Mouse (Mus musculus) natural killer cell, adult 2 months (primary cell): ENCODE results near the gene Gm10842.
"Not testable (repeated sequence)": the region's sequence is repeated elsewhere in the genome, so short reads cannot be mapped to it uniquely, and the experiment has no call there.

Experiments used
- DNase-seq, 2 experiments: peaks; one replicate each; pipeline ENCODE4 v3.0.0; 2022; ENCODE audit warnings: low spot score in 2 of 2

Gene Gm10842

DNA sequence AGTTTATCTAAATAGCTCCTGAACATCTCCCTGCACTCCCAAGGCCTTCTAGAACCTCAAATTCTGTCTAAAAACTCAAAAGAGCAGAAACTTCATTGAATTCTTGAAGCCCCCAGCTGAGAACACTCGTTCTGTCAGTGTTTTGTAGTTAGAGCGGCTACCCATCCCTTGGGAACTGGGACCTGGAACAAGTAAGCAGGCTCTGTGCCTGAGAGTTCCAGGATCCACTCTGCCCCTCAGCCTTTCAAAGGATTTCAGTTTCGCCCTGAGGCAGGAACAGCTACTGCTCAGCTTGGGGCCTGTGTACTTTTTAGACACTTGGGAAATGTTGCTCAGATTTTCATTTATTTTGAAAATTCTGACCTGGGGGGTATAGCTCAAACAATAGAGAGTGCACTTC is at the start of gene Gm10842:
Gene Gm10842, plus strand, starts transcription at position 301 of the 400 bp plus-strand sequence.
- no peak for DNase-seq

- not testable (repeated sequence) for DNase-seq
Measured at GRCm38 (mm10) chr11:105112448-105112847, 34.2 kb upstream of the Gm10842 start.

DNA sequence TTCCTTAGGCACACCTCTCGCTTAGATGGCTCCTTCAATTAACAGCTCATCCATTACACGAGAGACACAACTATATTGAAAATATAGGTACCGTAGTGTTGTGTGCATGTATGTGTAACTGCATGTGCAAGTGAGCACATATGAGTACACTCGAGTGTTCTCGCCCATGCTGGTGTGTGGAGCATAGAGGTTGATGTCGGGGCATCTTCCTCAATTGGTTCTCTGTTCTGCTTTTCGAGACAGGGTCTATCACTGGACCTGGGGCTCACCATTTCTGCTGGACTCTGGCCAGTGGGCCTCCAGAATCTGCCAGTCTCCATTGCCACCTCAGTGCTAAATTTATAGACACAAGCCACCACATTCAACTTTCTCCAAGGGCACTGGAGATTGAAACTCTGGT is 28.9 kb upstream of the Gm10842 start:
- DNase-seq = no peak

- DNase-seq = no peak
Measured at GRCm38 (mm10) chr11:105120551-105121061, 26.1 kb upstream of the Gm10842 start.

GRCm38 (mm10) chr11:105121792-105122191 is 24.9 kb upstream of the Gm10842 start:
- DNase-seq = not testable (repeated sequence)

GRCm38 (mm10) chr11:105123986-105124385 is 22.7 kb upstream of the Gm10842 start:
- peak; percentile 26 to 43 for DNase-seq

DNA sequence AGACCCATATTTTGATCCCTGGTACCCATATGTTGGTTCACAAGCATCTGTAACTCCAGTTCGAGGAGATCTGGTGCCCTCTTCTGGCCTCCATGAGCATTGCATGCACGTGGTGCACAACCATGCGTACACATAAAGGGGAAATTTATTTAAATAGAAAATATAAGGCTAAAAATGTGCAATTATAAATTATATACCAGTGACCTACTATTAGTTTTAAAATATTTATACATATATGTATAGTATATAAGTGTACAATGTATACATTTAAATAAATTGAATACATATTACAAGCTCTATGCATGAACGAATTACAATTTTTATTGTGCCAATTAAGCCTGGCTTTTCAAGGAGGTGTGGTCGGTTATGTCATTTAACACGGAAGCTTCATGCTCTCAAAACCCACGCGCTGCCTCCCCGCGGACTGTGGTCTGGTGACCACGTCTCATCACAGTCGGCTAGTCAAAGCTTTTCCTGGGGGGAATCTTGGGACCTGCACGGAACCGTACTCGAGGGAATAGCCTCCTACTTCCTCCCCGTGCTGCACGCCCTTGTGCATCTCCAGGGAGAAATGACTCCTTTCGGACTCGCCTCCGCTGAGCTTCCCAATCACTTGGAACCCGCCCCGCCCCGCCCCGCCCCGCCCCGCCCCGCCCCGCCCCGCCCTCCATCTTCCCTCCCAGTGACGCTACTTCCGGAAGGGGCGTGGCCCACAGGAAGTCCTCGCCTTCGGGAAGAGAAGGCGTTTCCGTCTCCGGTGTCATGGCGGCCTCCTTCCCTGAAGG is 20.8 kb upstream of the Gm10842 start, which contains the start of gene Mettl2:
Gene Mettl2, plus strand, starts transcription at position 691 of the 785 bp plus-strand sequence.
- DNase-seq = peak; percentile 71 to 75

DNA sequence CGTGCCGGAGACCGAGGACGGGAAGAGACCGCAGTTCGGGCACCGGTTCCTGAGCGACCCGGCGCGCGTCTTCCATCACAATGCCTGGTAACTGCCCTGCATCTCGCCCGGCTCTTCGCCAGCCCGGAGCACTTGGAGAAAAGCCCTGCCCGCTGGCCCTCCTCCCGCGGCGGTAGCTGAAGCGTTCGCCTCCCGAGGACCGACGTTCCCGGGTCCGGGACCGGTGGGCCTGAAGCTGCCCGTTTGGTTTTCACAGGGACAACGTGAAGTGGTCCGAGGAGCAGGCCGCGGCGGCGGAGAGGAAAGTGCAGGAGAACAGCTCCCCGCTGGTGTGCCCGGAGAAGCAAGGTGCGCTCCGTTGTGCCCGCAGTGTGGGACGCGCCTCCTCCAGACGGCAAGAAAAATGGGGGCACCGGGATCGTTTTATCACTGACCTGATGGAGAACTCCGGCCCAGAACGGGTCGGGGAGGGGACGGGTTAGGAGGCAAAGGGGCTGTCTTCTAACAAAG is 20.1 kb upstream of the Gm10842 start:
- no peak for DNase-seq

- no peak for DNase-seq
Measured at GRCm38 (mm10) chr11:105135692-105136091, 11.0 kb upstream of the Gm10842 start.

- not testable (repeated sequence) for DNase-seq
Measured at GRCm38 (mm10) chr11:105137255-105137654, 9.4 kb upstream of the Gm10842 start.

- DNase-seq = not testable (repeated sequence)
Measured at GRCm38 (mm10) chr11:105140512-105140911, 6.2 kb upstream of the Gm10842 start.

DNA sequence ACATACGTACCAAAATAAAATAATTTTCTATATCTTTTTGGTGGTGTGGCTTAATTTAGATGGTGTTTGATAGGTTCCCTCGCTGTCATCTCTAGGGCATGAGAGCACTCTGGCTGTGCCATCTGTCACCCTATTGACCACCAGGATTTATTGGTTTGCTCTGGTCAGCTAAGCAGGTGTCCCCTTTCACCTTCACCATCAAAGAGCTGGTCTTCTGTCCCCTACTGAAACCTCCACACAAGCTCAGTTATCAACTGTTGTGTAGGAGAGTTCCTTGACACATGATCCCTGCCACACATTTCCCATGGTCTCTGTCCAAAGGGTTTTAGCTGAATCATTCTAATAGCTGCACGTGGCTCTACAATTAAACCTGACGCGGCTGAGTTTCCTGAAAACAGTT is 5.6 kb upstream of the Gm10842 start:
- DNase-seq = no peak

GRCm38 (mm10) chr11:105143564-105143963 is 3.1 kb upstream of the Gm10842 start:
- no peak for DNase-seq

DNA sequence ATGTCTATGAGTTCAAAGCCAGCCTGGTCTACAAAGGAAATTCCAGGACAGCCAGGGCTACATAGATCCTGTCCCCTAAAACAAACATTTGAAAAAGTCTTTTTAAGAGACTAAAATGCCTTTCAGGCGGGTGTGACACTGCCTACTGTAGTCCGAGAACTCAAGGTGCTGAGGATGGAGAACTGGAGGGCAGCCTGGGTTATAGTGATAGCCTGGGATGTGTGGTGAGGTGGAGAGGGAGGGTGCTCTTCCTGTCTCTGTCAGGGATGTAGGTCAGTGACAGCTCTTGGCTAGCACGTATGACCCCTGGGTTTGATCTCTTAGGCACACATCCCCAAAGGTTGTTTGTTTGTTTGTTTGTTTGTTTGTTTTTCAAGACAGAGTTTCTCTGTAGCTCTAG is 2.6 kb upstream of the Gm10842 start:
- DNase-seq = no peak

DNA sequence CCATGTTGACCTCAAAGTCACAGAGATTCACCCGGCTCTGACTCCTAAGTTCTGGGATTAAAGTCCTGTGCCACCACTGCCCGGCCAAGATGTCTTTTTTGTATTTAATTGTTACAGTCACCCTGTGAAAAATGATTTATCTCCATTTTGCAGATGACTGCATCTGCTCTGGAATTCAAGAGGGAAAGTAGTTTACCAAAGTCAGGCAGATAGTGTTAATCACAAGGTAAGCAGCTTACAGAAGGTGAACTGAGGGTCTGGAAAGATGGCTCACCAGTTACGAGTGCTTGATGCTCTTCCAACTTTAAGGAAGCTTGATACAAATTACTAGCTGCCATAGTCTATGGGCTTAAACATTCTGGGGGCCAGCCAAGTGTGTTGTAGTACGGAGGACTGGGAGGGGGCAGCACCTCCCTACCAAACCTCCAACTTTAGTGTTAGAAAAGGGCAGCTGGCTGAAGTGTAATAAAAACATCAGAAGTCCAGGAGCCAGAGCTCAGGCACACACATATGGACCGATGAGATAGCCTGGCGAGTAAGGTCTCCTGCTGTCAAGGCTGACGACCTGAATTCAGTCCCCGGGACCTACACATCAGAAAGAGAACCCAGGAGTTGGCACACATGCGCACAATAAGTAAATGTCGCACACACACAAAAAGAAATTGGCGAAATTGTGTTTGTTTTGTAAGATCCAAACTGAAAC is 2.0 kb upstream of the Gm10842 start:
- DNase-seq = no peak

DNA sequence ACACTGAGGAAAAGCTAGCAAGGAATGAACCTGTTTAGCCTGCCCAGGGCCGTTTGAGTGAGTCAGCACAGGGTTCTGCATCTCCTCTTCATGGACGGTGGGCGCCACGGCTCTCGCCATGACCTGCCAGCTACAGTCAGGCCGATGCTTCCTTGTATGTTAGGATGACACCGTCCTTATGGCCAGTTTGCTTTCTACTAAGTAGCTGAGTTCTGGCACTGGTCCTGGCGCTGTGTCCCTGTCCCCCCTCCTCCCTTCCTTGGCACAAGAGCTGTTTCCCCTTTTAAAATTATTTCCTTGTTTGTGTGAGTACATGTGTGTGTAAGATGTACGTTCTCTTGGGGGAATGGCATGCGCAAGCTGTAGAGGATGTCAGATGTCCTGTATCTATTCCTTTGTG is 1.5 kb upstream of the Gm10842 start:
- DNase-seq = no peak

- no peak for DNase-seq
Measured at GRCm38 (mm10) chr11:105149353-105149752, 2.7 kb downstream of the Gm10842 start.

DNA sequence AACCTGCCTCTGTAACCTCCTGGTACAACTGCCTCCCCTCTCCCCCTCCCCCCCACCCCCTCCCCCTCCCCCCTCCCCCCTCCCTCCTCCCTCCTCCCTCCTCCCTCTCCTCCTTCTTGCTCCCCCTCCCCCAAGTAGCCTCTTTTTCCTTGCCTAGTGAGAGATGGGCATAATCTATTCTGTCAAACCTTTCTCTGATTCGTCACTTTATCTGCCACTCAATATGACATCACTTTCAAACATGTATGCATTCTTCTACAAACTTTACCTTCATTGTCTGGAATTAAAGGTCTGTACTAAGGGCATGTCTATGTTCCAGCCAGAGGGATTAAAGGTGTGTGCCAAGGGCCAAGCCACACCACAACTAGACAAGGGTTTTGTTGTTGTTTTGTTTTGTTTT is 3.1 kb downstream of the Gm10842 start:
- no peak for DNase-seq

GRCm38 (mm10) chr11:105150691-105151090 is 4.0 kb downstream of the Gm10842 start:
- no peak for DNase-seq

- DNase-seq = no peak
Measured at GRCm38 (mm10) chr11:105151226-105152016, 4.7 kb downstream of the Gm10842 start.

DNA sequence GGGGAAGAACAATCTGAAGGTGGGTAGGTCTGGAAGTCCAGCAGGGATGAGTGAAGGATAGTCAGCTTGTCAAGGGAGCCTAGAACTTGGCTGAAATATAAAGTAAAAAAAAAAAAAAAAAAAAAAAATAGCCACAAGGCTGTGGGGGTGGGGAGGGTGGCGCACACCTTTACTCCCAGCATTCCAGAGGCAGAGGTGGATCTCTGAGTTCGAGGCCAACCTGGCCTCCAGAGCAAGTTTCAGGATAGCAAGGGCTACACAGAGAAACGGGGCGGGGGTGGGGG is 5.3 kb downstream of the Gm10842 start:
- DNase-seq = no peak

DNA sequence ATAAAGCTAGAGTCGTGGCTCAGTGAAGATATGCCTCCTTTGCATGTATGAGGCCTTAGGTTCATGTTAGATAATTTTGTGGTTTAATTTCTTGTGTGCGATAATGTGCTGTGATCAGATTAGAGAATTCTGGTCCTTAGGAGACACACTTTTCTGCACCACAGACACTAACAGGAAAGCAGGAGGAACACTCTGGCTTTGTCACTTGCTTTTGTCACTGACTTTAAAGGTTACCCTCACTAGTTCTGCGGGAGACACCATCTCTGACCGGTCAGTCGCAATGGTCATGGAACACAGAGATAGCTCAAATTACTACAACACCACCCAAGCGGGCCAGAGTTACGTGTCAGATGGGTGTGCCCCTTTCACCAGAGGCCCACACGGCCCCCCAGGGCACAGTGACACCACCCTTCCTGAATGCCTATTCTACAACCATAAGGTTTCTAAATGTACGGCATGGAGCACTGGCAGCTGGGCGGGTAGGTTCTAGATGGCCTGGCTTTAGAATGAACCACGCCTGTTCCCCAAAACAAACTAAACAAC is 5.7 kb downstream of the Gm10842 start:
- no peak for DNase-seq
